Mouse (Mus musculus): ENCODE measurements around the gene Taf15.
"Not testable (repeated sequence)": the region's sequence is repeated elsewhere in the genome, so short reads cannot be mapped to it uniquely, and the experiment has no call there.

Taf15 gene

GRCm38 (mm10) chr11:83534609-83535423 lies 61.9 kb downstream of the Taf15 start:
- Histone ChIP-seq H3K9me3 (ENCODE audit: low read length) (no peaks in the 10 kb centered on the region), H3K4me1 (replicated peaks; ENCODE audit: low read depth, low read length) (peaks cover 12% of the 10 kb centered on the region), H3K4me3 (replicated peaks; ENCODE audit: low read length) (no peak overlapping the region), H3K27me3 (ENCODE audit: insufficient read depth, low read length) (0 out of 2 replicates have a peak, but pooled peaks cover 6% of the 10 kb centered on the region), H3K36me3 (ENCODE audit: insufficient read depth, low read length) (no peaks in the 10 kb centered on the region)
- TF ChIP-seq POU5F1 (IDR thresholded peaks at IDR 0.05; ENCODE audit: borderline replicate concordance, low read length) (no peak), NANOG (IDR thresholded peaks at IDR 0.05; ENCODE audit: borderline replicate concordance, low read length) (no peak), CTCF (conservative IDR thresholded peaks at IDR 0.05; ENCODE audit: low read length) (no peak)

DNA sequence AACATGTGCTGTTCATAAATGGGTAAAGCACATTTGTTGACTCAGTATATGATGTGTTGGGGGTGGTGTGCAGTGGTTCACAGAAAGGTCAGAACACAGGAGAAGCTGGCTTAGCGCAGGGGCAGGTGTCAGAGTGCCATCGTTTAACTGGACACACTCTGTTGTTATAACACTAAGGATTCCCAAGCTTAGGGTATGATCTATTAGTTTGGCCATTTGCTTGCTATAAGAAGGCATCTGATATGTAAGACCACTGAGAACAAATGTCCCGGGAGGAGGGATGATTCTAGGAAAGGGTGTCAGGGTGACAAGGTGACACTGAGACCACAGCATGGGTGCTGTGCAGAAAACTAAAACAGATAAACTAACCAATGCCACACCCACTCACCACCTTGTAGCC lies 63.9 kb downstream of the Taf15 start:
- no peaks in the 10 kb centered on the region for H3K9me3 ChIP-seq (ENCODE audit: low read length)
- TF ChIP-seq POU5F1 (IDR thresholded peaks at IDR 0.05; ENCODE audit: borderline replicate concordance, low read length) (no peak), CTCF (conservative IDR thresholded peaks at IDR 0.05; ENCODE audit: low read length) (no peak), NANOG (IDR thresholded peaks at IDR 0.05; ENCODE audit: borderline replicate concordance, low read length) (no peak)
- H3K4me3 ChIP-seq (replicated peaks; ENCODE audit: low read length), result no peak overlapping the region
- peaks cover 7% of the 10 kb centered on the region for H3K4me1 ChIP-seq (replicated peaks; ENCODE audit: low read depth, low read length)
- H3K27me3 ChIP-seq (ENCODE audit: insufficient read depth, low read length), result 0 out of 2 replicates have a peak, but pooled peaks cover 6% of the 10 kb centered on the region
- no peaks in the 10 kb centered on the region for H3K36me3 ChIP-seq (ENCODE audit: insufficient read depth, low read length)

- H3K27me3 ChIP-seq (ENCODE audit: insufficient read depth, low read length), result 0 out of 2 replicates have a peak, but pooled peaks cover 6% of the 10 kb centered on the region
- H3K9me3 ChIP-seq (ENCODE audit: low read length), result no peaks in the 10 kb centered on the region
- no peak overlapping the region for H3K4me3 ChIP-seq (replicated peaks; ENCODE audit: low read length)
- no peak for TF ChIP-seq POU5F1 (IDR thresholded peaks at IDR 0.05; ENCODE audit: borderline replicate concordance, low read length)
- no peak for TF ChIP-seq CTCF (conservative IDR thresholded peaks at IDR 0.05; ENCODE audit: low read length)
- no peak for TF ChIP-seq NANOG (IDR thresholded peaks at IDR 0.05; ENCODE audit: borderline replicate concordance, low read length)
- H3K4me1 ChIP-seq (replicated peaks; ENCODE audit: low read depth, low read length), result peaks cover 7% of the 10 kb centered on the region
- H3K36me3 ChIP-seq (ENCODE audit: insufficient read depth, low read length), result no peaks in the 10 kb centered on the region
Observed at GRCm38 (mm10) chr11:83538705-83539314, 65.9 kb downstream of the Taf15 start.

- H3K4me1 ChIP-seq (replicated peaks; ENCODE audit: low read depth, low read length), result no peaks in the 10 kb centered on the region
- H3K27me3 ChIP-seq (ENCODE audit: insufficient read depth, low read length), result 0 out of 2 replicates have a peak, but pooled peaks cover 2% of the 10 kb centered on the region
- no peak for TF ChIP-seq NANOG (IDR thresholded peaks at IDR 0.05; ENCODE audit: borderline replicate concordance, low read length)
- no peak for TF ChIP-seq CTCF (conservative IDR thresholded peaks at IDR 0.05; ENCODE audit: low read length)
- no peak for TF ChIP-seq POU5F1 (IDR thresholded peaks at IDR 0.05; ENCODE audit: borderline replicate concordance, low read length)
- H3K4me3 ChIP-seq (replicated peaks; ENCODE audit: low read length), result no peak overlapping the region
- no peaks in the 10 kb centered on the region for H3K36me3 ChIP-seq (ENCODE audit: insufficient read depth, low read length)
- no peaks in the 10 kb centered on the region for H3K9me3 ChIP-seq (ENCODE audit: low read length)
Observed at GRCm38 (mm10) chr11:83540931-83541330, 68.0 kb downstream of the Taf15 start.

- no peaks in the 10 kb centered on the region for H3K36me3 ChIP-seq (ENCODE audit: insufficient read depth, low read length)
- no peak overlapping the region for H3K4me3 ChIP-seq (replicated peaks; ENCODE audit: low read length)
- H3K9me3 ChIP-seq (ENCODE audit: low read length), result no peaks in the 10 kb centered on the region
- H3K4me1 ChIP-seq (replicated peaks; ENCODE audit: low read depth, low read length), result no peaks in the 10 kb centered on the region
- no peak for TF ChIP-seq CTCF (conservative IDR thresholded peaks at IDR 0.05; ENCODE audit: low read length)
- no peaks in the 10 kb centered on the region for H3K27me3 ChIP-seq (ENCODE audit: insufficient read depth, low read length)
Observed at GRCm38 (mm10) chr11:83541415-83541814, 68.5 kb downstream of the Taf15 start.

DNA sequence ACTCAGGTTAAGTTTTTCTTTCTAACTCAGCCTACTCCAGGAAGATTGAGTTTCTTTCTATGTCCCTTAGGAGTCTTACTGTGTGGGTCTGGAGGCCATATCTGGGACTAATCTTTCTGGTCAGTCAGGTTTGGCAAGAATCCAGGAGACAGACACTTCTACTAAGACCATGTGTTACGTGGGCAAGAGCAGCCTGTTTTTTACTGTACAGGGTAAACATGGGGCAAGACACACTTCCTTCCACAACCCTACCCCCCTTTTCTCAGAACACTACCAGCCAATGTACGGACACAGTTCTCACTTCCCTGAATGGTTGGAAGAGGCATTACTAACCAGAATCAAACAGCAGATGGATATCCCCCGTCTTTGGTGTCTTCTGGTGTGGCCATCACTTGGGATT lies 71.3 kb downstream of the Taf15 start:
- no peak overlapping the region for H3K4me3 ChIP-seq (replicated peaks; ENCODE audit: low read length)
- no peaks in the 10 kb centered on the region for H3K27me3 ChIP-seq (ENCODE audit: insufficient read depth, low read length)
- H3K4me1 ChIP-seq (replicated peaks; ENCODE audit: low read depth, low read length), result no peaks in the 10 kb centered on the region
- H3K36me3 ChIP-seq (ENCODE audit: insufficient read depth, low read length), result no peaks in the 10 kb centered on the region
- TF ChIP-seq NANOG (IDR thresholded peaks at IDR 0.05; ENCODE audit: borderline replicate concordance, low read length) (no peak), POU5F1 (IDR thresholded peaks at IDR 0.05; ENCODE audit: borderline replicate concordance, low read length) (no peak), CTCF (conservative IDR thresholded peaks at IDR 0.05; ENCODE audit: low read length) (no peak)
- H3K9me3 ChIP-seq (ENCODE audit: low read length), result peaks cover 5% of the 10 kb centered on the region

DNA sequence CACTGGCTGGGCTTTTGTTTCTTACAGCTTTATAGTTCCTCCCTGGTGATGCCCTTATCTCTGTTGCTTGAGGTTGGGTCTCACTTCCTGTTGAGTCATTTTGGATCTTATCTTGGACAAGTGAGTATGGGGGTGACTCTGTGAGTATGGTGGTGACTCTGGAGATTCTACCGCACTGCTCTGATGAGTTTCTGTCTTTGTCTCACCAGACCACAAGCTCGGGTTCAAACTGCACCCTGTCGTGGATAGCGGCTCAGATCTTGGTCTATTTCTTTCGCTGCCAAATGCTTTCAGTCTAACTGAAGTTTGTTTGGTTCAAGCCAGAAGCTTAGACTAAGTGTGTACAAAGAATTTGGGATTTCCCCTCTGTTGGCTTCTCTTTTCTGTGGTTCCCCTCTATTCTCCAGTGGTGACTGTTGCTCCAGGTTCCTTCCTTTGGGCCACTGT lies 77.3 kb downstream of the Taf15 start:
- TF ChIP-seq NANOG (IDR thresholded peaks at IDR 0.05; ENCODE audit: borderline replicate concordance, low read length) (no peak), POU5F1 (IDR thresholded peaks at IDR 0.05; ENCODE audit: borderline replicate concordance, low read length) (no peak), CTCF (conservative IDR thresholded peaks at IDR 0.05; ENCODE audit: low read length) (no peak)
- no peaks in the 10 kb centered on the region for H3K27me3 ChIP-seq (ENCODE audit: insufficient read depth, low read length)
- no peaks in the 10 kb centered on the region for H3K36me3 ChIP-seq (ENCODE audit: insufficient read depth, low read length)
- H3K4me1 ChIP-seq (replicated peaks; ENCODE audit: low read depth, low read length), result no peaks in the 10 kb centered on the region
- no peak overlapping the region for H3K4me3 ChIP-seq (replicated peaks; ENCODE audit: low read length)
- peaks cover 16% of the 10 kb centered on the region for H3K9me3 ChIP-seq (ENCODE audit: low read length)

GRCm38 (mm10) chr11:83551037-83551436 lies 78.2 kb downstream of the Taf15 start:
- not testable (repeated sequence) for H3K4me3 ChIP-seq (replicated peaks; ENCODE audit: low read length)
- H3K9me3 ChIP-seq (ENCODE audit: low read length), result peaks cover 16% of the 10 kb centered on the region

More at GRCm38 (mm10) chr11:83551037-83551436, 78.2 kb downstream of the Taf15 start:
- H3K27me3 ChIP-seq (ENCODE audit: insufficient read depth, low read length); H3K36me3 ChIP-seq (ENCODE audit: insufficient read depth, low read length); H3K4me1 ChIP-seq (replicated peaks; ENCODE audit: low read depth, low read length): not testable (repeated sequence)

All from E14TG2a.4 (cell line).